Comparison of ENCODE assay signal across 19 mouse cellular contexts in the genomic region with DNA sequence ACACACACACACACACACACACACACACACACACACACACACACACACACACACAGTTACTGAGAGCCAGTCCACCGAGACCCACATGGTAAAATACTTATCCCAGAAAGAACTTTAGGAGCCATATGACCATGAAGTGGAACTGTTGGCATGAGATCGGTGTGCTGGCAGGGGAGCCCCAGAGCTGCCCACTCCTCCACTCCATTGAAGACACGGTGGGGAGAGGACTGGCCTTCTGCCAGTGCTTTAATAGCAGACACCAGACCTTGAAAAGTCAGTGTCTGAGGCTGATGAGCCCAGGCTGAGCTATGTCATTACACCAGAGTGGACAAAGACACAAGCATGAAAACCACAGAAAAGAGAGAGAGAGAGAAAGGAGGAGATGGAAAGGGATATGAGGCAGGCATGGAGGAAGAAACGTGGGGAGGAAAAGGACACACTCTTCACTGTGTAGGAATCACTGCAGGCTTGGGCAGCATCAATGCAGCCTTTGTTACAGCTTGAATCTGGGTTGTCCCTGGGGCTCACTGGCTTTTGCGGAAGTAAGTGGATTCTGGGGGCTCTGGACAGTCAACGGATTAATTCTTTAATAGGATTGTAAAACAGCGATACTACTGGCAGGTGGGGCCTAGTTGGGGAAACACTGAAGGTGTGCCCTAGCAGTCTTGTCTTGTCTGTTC.
DNase-seq lines count a peak whose midpoint lies in the region; ATAC-seq and TF ChIP-seq lines count a peak whose summit lies in the region.
"Had no signal": no experiment of that assay in that cellular context is flagged by ENCODE, and none has a peak within 500 bp of the region (broad histone marks: within the 10 kb centered on the region; RNA-seq: fewer than 3 reads in every experiment).

No protein-coding gene starts in this region.

- no peak overlapping the region for H3K9ac ChIP-seq in forebrain, embryonic 16.5 days (replicated peaks; ENCODE audit: low read depth, low read length)
- H3K9ac ChIP-seq in forebrain, embryonic 12.5 days = no peak overlapping the region
- H3K9ac ChIP-seq in limb, embryonic 13.5 days = no peak overlapping the region
- no peak overlapping the region for H3K9ac ChIP-seq in heart, embryonic 11.5 days (ENCODE audit: low read depth, low read length)
- H3K9ac ChIP-seq: embryonic facial prominence, embryonic 13.5 days; kidney, embryonic 15.5 days; liver, embryonic 13.5 days; lung, embryonic 14.5 days had no signal

- no peak overlapping the region for H3K4me2 ChIP-seq in forebrain, embryonic 16.5 days (ENCODE audit: low read length)
- H3K4me2 ChIP-seq in forebrain, embryonic 12.5 days = no peak overlapping the region
- H3K4me2 ChIP-seq in limb, embryonic 13.5 days (replicated peaks) = no peak overlapping the region
- H3K4me2 ChIP-seq in heart, embryonic 11.5 days = no peak overlapping the region
- H3K4me2 ChIP-seq: embryonic facial prominence, embryonic 13.5 days; kidney, embryonic 15.5 days; liver, embryonic 13.5 days; lung, embryonic 14.5 days had no signal

- intact Hi-C loops in heart, postnatal 25 days (cut with DNase I) = no loop called here

- H3K9me3 ChIP-seq in forebrain, embryonic 16.5 days (ENCODE audit: control insufficient read depth, low read length) = 0 out of 2 replicates have a peak, but pooled peaks cover 3% of the 10 kb centered on the region
- no peaks in the 10 kb centered on the region for H3K9me3 ChIP-seq in forebrain, embryonic 12.5 days
- 0 out of 2 replicates have a peak, but pooled peaks cover 10% of the 10 kb centered on the region for H3K9me3 ChIP-seq in limb, embryonic 13.5 days
- H3K9me3 ChIP-seq in heart, embryonic 11.5 days (replicated peaks; ENCODE audit: control insufficient read depth, low read length) = no peaks in the 10 kb centered on the region
- H3K9me3 ChIP-seq: embryonic facial prominence, embryonic 13.5 days; kidney, embryonic 15.5 days; liver, embryonic 13.5 days had no signal

- WGBS in forebrain, embryonic 16.5 days = 58% methylated on average over 7 of the region's 7 CpGs
- WGBS in forebrain, embryonic 12.5 days = 79% methylated on average over 7 of the region's 7 CpGs
- WGBS in limb, embryonic 13.5 days = 61% methylated on average over 7 of the region's 7 CpGs
- WGBS in heart, embryonic 11.5 days (ENCODE audit: insufficient replicate concordance) = 83% methylated on average over 7 of the region's 7 CpGs

- no peaks in the 10 kb centered on the region for H3K27me3 ChIP-seq in forebrain, embryonic 16.5 days (replicated peaks; ENCODE audit: control insufficient read depth, insufficient read depth, low read length)
- no peaks in the 10 kb centered on the region for H3K27me3 ChIP-seq in forebrain, embryonic 12.5 days
- H3K27me3 ChIP-seq in limb, embryonic 13.5 days = no peaks in the 10 kb centered on the region
- no peaks in the 10 kb centered on the region for H3K27me3 ChIP-seq in heart, embryonic 11.5 days (ENCODE audit: control insufficient read depth, insufficient read depth, low read length)
- H3K27me3 ChIP-seq: embryonic facial prominence, embryonic 13.5 days; kidney, embryonic 15.5 days had no signal

- H3K4me3 ChIP-seq in forebrain, embryonic 16.5 days (replicated peaks; ENCODE audit: low read length) = no peak overlapping the region
- no peak overlapping the region for H3K4me3 ChIP-seq in forebrain, embryonic 12.5 days (replicated peaks)
- H3K4me3 ChIP-seq in layer of hippocampus, adult 2 months = no peak overlapping the region
- H3K4me3 ChIP-seq in limb, embryonic 13.5 days = no peak overlapping the region
- no peak overlapping the region for H3K4me3 ChIP-seq in heart, embryonic 11.5 days (ENCODE audit: low read depth, low read length)
- H3K4me3 ChIP-seq: embryonic facial prominence, embryonic 13.5 days; kidney, embryonic 15.5 days; liver, embryonic 13.5 days had no signal

- H3K4me1 ChIP-seq in forebrain, embryonic 16.5 days (replicated peaks; ENCODE audit: control insufficient read depth, insufficient read depth, low read length) = peaks cover 7% of the 10 kb centered on the region; the same call in 1 of the 2 replicates
- H3K4me1 ChIP-seq in forebrain, embryonic 12.5 days = no peaks in the 10 kb centered on the region
- H3K4me1 ChIP-seq in limb, embryonic 13.5 days = peaks cover 21% of the 10 kb centered on the region
- peaks cover 12% of the 10 kb centered on the region for H3K4me1 ChIP-seq in heart, embryonic 11.5 days (ENCODE audit: control insufficient read depth, insufficient read depth, low read length)
- H3K4me1 ChIP-seq: embryonic facial prominence, embryonic 13.5 days; kidney, embryonic 15.5 days had no signal

- no peak for ATAC-seq in forebrain, embryonic 16.5 days
- ATAC-seq in forebrain, embryonic 12.5 days (ENCODE audit: low FRiP score) = no peak
- peak; percentile 63; the same call in 1 of the 2 replicates for ATAC-seq in limb, embryonic 13.5 days (ENCODE audit: low FRiP score, low read depth)
- no peak for ATAC-seq in heart, embryonic 11.5 days (replicated peaks; ENCODE audit: insufficient number of reproducible peaks, low FRiP score, low TSS enrichment)
- ATAC-seq: intestine, embryonic 16.5 days had no signal

- no peak for DNase-seq in layer of hippocampus, adult 2 months (ENCODE audit: low spot score in 2 of 2)
- no peak for DNase-seq in layer of hippocampus, postnatal 14 days (ENCODE audit: low spot score in 2 of 2)
- DNase-seq in Muller cell, postnatal 12 days (ENCODE audit: inconsistent ontology term) = peak; percentile 58
- DNase-seq in heart, postnatal 25 days (ENCODE audit: low spot score) = no peak
- DNase-seq: B cell, adult 2 months; cerebellum, adult 9-11 months; gastrocnemius, postnatal 14 days; heart, adult 18-20 months; heart, postnatal 4 days; liver, embryonic 13.5 days; lung, embryonic 14.5 days had no signal

- H3K27ac ChIP-seq in forebrain, embryonic 16.5 days (ENCODE audit: low read length) = peak overlapping the region; percentile 57
- H3K27ac ChIP-seq in forebrain, embryonic 12.5 days = no peak overlapping the region
- H3K27ac ChIP-seq in layer of hippocampus, adult 2 months = peak overlapping the region; percentile 69
- peak overlapping the region; percentile 7; the same call in 1 of the 2 replicates for H3K27ac ChIP-seq in limb, embryonic 13.5 days
- no peak overlapping the region for H3K27ac ChIP-seq in heart, embryonic 11.5 days (ENCODE audit: low read depth, low read length)
- H3K27ac ChIP-seq: embryonic facial prominence, embryonic 13.5 days; kidney, embryonic 15.5 days; liver, embryonic 13.5 days; stomach, postnatal 0 days had no signal

- H3K36me3 ChIP-seq in forebrain, embryonic 16.5 days (ENCODE audit: control insufficient read depth, insufficient read depth) = no peaks in the 10 kb centered on the region
- no peaks in the 10 kb centered on the region for H3K36me3 ChIP-seq in forebrain, embryonic 12.5 days (replicated peaks)
- no peaks in the 10 kb centered on the region for H3K36me3 ChIP-seq in limb, embryonic 13.5 days
- H3K36me3 ChIP-seq in heart, embryonic 11.5 days (ENCODE audit: control insufficient read depth, insufficient read depth, low read length) = no peaks in the 10 kb centered on the region
- H3K36me3 ChIP-seq: embryonic facial prominence, embryonic 13.5 days; kidney, embryonic 15.5 days; liver, embryonic 13.5 days had no signal

- TF ChIP-seq CTCF in layer of hippocampus, adult 2 months (conservative IDR thresholded peaks at IDR 0.05) = no peak

Comparison
In these comparisons a context has a peak if more than half of its experiments do, and no peak if none do; other contexts are left out.
1. H3K27ac ChIP-seq: peak in forebrain, embryonic 16.5 days (single experiment), layer of hippocampus, adult 2 months (single experiment) and limb, embryonic 13.5 days (single experiment); none in forebrain, embryonic 12.5 days (single experiment) and heart, embryonic 11.5 days (single experiment).